Mouse (Mus musculus): ENCODE results near the gene Cmss1. TPM values are rescaled to one million over a fixed set of nuclear protein-coding genes. Genes with fewer than 3 reads are reported as not detected.

Gene Cmss1
- total RNA-seq, 2 experiments from 2014 or later = 16.6 to 18.9 TPM

DNA sequence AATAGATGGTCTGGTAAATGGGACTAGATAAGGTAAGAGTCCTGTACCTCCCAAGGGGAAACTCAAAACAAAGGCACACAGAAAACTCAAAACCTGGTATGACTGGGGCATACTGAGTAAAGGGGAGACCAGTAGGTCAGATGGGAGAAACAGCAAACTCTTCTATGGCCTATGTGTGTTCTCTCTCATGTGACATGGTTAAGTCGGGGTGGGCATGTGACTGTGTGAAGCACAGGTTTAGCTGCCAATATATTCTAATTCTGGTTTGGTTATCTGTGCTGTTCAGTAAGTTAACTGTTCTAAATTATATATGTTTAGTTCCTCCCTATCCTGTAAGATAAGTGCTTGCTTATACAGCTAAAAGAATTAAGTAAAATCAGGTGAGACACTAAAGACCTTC is 46.5 kb downstream of the Cmss1 start:
- DNase-seq (ENCODE audit: low spot score in 2 of 2) = no peak

DNA sequence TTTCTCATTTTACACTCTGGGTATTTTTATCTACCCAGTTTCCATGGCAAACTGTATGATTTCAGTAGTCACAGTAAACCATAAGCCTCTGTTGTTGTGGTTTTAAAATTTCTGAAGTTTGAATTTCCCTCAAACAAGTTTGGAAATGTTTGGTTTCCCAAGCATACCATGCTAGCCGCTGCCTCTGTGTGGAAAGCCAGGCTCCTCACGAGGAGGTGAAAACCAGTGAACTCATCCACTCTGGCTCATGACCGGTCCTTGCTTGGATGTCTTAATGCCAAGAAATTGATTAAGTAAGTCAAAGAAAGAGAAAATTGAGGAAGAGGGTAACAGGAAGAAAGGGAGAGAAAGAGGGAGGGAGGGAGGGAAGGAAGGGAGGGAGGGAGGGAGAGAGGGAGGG is 48.4 kb downstream of the Cmss1 start:
- DNase-seq (ENCODE audit: low spot score in 2 of 2) = no peak

DNA sequence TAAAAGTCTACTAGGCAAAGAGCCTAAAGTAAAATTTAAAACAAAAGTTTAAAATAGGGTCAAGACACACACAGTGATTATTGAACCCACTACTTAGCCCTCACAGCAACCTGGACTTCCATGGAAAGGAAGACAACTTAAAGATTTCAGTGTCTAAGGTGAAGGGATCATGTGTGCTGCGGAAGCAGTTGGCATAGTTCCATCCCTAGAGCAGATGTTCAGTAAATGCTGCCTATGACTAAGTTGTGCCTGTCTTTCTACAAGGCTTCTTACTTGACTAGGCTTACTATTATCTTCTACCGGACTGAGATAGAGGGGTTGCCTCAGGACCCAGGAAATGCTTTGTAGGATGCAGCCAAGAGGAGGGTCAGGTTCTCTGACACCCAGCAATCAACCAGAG is 50.4 kb downstream of the Cmss1 start:
- DNase-seq (ENCODE audit: low spot score in 2 of 2) = no peak

DNA sequence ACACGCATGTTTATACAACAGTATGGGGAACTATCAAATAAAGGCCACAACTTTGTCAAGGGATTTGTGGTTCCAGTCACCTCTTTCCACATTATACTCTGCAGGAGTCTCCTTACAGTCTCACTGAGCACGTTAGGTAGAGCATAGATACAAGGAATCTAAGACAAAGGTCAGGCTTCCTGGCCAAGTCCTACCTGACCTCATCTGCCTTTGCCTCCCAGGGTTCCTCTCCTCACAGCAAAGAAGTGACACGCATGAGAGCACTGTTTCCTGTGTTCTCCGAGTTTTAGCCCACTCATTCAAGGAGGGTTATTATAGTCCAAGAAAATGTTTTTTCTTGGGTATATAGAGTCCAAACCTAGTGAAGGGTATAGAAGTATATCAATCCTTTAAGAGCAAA is 51.0 kb downstream of the Cmss1 start:
- DNase-seq (ENCODE audit: low spot score in 2 of 2) = no peak

DNA sequence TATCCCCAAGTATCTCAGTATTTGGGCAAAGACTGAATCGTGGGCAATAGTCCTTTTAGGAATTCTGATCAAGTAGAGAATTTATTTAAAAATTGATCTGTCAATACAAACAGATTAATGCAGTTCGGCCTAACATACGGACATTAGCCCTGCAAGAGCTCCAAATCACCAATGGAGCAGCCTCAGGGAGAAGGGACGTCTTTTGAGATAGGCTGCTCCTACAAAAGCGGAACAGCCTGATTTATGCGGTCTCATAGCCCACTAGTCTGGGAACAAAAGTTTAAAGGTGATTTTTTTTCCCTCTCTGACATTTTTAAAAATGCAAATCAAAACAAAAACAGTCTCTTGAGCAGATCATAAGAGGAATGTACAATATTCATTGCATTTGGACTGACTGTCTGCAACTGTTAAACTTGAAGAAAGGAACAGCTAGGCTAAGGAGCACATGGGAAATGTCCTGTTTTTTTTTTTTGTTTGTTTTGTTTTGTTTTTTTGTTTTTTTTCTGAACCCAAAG is 51.7 kb downstream of the Cmss1 start:
- no peak for DNase-seq (ENCODE audit: low spot score in 2 of 2)

DNA sequence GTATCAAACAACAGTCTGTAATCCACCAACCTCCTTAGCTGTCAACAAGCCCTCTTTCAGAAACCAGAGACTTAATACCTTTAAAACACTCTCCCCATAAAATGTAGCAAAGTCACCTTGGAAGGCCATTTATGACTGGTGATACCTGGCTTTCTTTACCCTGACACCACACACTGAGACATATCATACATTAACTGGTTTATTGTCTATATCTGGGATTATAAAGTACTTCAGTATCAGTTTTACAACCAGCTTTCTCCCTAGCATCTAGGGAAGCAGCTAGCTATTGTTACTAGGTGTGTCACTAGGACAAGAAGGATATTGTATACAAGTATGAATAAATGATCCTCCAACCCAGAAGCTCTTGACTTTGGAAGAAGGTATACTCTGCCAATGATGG is 53.4 kb downstream of the Cmss1 start:
- no peak for DNase-seq (ENCODE audit: low spot score in 2 of 2)

DNA sequence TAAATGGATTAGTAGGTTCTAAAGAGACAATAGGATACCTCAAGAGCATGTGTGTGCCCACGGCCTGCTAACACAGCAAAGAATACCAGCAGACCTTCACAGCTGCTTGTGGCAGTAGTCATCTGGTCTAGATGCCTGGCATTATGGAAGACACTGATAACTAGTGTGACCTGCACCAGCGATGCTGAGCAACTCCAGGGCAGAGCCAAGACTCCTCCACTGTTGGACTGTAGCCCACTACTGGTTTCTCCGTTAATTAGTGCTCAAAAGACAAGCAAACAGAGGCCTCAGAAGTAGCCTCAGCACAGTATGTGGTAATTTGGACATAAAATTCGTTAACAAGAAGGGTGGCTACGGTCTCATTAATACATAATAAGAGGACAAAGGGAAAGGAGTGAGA is 54.0 kb downstream of the Cmss1 start:
- DNase-seq (ENCODE audit: low spot score in 2 of 2) = no peak

DNA sequence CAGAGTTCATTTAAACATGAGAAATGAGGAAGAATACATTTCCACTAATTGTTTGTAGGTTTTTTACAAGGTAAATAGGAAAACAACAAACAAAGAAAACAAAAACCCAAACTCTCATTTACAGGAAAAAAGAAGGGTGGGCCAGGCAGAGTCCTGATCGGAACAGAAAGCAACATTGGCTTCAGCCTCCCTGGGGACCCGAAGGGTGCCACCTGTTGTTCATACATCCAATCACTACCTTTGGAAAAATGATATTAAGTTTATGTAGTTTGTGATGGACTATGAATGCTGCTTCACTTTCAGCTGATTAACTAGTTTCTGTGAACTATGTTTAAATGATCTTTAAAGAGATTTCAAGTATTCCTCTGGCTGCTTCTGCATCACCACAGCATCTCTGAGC is 55.0 kb downstream of the Cmss1 start:
- no peak for DNase-seq (ENCODE audit: low spot score in 2 of 2)

DNA sequence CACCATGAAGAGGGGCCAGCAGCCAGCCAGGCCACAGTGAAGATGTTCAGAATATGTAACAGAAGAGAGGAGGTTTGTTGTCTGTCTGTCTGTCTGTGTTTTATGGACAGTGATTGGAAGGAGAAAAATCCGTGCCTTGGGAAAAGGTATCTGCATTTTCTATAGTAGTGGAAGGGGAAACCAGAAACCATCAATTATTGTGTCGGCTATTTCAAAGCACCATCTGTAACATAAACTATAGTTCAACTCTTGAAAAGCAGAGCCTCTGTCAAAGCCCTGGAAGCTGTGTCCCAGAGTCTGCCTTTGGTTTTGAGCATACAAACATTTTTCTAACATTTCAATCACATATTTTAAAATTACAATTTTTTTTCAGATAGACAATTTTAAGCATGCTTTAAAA is 55.8 kb downstream of the Cmss1 start:
- no peak for DNase-seq (ENCODE audit: low spot score in 2 of 2)

DNA sequence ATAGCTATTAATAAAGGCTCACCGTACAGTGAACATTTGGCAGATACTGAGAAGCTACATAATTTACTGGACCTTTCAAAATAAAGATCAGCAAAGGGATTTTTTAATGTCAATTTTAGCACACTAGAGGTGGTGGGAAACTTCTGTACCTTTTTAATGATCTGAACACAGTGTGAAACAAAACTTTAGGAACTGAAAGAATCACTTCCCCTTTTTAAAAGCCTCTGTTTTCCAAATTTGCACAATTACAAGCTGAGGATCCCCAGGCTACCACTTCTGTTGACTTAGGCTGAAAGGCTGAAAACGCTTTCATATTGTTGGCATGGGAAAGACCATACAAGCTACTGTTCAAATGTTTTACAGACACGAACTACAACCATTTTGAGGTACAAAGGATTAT is 56.6 kb downstream of the Cmss1 start:
- DNase-seq (ENCODE audit: low spot score in 2 of 2) = no peak

DNA sequence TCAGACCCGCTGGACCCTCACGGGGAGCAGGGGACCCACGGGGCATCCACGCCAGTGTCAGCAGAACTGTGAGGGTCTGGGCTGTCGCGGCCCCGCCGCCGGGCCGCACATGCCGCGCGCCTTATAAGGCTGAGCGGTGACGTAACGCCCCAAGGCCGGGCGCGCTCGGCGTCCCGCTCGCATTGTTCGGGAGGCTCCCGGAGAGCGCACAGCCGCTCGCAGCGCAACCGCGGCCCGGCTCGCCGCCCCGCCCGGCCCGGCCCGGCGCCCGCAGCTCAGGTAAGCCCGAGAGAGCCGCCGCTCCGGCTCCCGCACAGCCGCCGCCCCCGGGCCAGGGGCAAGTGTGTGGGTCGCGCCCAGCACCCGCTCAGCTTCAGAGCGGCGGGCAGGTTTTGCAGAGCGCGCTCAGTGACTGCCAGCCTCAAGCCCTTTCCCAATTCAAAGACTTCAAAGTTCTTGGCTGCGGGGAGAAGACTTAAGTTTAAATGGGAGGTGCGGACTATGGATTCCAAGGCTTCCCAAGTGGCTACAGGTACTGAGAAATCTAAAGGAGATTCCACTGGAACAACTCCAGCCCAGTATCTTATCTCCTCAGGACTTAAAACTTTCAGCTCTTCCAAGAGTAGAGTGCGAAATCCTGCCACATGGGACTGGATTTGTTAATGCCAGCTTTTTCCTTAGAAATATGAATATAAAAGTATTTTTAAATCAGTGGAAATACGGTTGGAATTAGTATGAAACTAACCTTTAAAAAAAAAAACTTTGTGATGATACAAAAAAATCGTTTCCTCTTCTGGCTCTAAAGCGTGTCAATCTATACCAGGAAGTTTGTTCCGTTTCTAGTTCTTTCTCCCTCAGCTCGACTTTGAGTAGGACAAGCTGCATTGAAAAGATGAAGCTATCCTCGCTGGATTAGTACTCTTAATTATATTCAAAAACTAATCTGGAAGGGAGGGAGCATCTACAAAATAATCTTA is 57.3 kb downstream of the Cmss1 start:
- DNase-seq (ENCODE audit: low spot score in 2 of 2) = peak; percentile 66 to 82

DNA sequence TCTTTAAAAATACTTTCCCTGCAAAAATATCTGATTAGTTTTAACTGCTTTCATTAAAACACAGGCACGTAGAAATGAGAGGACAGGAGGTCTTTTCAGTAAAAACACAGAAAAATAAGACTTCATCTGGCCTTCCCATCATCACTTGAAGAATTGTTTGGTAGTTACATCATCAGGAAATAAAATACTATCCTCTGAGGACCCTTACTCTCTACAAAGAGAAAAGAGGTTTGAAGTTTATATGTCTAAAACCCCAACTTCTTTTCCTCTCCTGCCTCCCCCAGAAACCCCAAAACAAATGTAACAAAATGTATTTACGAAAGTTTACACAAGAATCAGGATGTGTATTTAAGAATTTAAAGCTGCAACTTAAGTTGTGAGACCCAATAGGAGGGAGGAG is 58.1 kb downstream of the Cmss1 start:
- no peak for DNase-seq (ENCODE audit: low spot score in 2 of 2)

DNA sequence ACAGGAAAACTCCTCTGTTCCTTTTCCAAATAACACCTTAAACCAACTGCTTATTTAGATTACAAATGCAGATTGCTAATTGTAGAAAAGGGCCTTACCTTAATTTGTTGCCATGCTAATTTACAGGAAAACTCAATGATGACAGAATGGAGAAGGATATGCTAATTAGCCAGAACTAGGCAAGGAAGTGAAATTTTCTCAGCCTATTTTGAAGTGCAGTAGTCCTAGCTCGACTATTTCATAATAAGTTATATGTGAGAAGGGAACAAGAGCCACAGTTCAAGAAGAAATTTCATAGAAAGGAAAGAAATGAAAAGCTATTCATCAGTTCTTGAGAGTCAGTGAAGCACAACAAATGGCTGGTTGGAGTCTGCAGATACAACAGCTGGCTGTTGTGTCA is 60.3 kb downstream of the Cmss1 start:
- DNase-seq (ENCODE audit: low spot score in 2 of 2) = no peak

DNA sequence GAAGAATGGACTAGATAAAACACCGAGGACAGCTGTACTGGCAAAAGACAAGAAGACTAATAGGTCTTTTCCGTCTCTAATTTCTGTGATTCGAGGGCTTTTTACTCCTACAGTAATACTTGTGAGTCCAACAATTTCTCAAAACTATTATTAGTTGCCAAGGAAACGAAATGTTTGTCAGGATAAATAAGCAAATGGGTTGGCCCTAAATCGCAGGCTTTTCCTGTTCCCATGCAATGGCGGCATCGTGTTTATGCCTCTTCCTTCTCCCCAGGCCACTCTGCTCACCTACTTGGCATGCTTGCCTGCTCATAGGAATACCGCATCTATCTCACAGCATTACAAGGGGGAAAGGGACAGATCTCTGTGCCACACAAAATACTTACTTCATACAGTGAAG is 62.2 kb downstream of the Cmss1 start:
- DNase-seq (ENCODE audit: low spot score in 2 of 2) = no peak

DNA sequence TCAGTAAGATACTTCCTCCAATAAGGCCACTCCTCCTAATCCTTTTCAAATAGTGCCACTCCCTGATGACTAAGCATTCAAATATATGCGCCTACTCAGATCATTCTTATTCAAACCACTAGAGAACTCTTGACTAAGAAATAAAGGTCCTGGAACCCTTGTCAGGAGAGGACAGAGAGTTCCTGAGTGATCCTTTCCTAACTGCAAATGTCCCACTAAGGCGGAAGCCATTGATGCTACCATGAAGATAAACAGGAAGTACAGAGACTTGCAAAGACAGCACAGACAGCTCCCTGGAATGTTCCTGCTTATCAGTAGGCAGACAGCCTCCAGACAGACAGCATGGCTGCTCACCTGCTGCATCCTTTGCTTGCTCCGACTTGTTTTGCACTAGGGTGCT is 63.4 kb downstream of the Cmss1 start:
- DNase-seq (ENCODE audit: low spot score in 2 of 2) = no peak

DNA sequence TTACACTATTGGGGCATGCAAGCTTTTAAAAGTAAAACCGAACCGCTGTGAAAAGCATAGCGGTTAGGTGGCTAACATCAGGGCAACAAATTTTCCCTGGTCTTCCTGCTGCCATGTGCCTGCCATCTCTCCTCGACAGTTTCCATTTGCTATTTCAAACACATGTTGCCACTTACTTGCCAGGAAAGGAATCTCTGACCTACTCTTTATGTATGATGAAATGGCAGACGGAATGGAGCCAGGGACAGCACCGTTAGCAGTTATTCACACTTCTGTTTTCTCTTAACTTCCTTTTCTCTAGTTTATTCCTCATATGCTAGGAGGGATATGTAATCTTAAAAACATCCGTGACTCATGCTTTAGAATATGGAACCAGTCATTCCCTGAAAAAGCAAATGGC is 70.2 kb downstream of the Cmss1 start:
- no peak for DNase-seq (ENCODE audit: low spot score in 2 of 2)

DNA sequence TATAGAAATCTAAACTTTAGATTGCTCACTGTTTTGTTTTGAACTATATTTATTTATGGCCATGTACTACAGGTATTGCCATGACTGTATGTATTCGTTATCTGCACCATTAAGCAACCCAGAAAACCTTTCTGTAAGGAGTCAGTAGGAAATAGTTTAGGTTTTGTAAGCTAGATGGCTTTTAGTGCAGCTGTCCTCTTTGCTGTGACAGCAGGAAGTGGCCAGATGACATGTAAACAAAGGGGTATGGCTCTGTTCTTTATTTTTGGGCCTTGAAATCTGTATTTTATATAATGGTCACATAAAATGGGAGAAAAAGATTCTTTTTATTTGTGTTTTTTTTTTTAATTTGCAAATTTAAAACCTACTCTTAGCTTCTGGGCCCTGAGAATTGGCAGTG is 71.9 kb downstream of the Cmss1 start:
- no peak for DNase-seq (ENCODE audit: low spot score in 2 of 2)

DNA sequence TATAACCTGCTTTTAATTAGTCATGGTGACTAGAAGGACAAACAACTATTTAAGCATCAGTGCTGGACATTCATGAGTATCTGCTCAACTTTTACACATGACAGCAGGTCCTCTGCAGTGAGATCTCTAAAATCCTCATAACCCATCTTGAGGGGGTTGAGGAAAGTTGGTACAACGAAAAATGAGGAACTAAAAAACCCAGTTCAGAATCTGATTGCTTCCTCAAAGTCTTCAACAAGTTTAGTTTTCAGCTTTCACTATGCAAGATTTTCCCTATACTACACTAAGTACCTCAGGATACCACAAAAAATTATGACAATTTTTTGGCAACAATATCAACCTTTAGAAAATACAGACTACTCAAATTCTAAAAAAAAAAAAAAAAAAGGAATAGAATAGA is 72.3 kb downstream of the Cmss1 start:
- no peak for DNase-seq (ENCODE audit: low spot score in 2 of 2)

DNA sequence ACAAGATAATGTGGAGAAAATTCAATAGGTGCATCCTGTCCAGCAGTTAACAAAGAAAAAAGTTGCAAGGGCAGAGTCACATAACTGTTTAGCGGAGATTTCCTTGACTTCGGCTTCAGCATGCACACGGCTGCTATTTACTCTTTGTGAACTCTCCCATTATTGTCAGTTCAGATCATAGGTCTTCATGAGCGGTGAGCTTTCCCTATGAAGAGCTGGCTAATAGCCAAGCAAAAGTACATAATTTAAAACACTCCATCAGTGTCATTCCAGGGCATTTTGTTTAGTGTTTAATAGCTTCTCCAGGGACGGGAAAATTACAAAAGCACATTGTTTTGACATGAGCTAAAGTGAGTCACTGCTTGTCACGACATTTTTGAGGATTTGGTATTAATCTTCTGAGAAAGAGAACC is 74.6 kb downstream of the Cmss1 start:
- DNase-seq (ENCODE audit: low spot score in 2 of 2) = no peak

DNA sequence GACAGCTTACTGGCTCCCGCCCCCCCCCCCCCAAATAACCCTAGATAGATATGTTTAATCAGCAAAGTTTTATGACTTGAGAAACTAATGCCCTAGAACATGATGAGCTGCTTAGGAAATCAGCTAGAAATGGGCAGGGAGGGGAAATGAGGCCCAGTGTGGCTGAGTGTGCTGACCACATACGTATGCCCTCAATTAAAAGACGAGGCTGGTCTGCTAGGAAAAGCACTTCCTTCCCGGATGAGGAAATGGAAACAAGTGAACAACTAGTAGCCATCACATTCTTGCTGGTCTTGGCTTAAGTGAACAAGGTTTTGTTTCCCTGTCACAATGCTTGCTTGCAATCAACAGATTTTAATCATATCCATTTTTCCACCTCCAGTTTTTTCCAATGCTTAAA is 76.1 kb downstream of the Cmss1 start:
- no peak for DNase-seq (ENCODE audit: low spot score in 2 of 2)

DNA sequence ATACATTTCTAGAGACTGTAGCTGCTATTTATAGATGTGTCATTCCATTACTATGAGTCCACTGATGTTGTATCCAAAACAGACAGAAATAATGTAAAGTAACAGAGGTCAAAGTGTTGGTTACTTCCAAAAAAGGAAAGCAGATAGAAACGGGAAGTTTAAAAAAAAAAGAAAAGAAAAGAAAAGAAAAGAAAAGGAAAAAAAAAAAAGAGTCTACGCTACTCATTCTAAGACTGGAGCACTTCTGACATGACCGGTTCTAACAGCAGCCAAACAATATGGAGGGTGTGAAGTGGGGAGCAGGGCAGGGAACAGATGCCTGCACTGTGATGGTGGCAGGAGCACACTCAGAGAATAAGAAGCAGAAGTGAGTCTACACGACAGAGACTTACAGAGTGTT is 78.2 kb downstream of the Cmss1 start:
- no peak for DNase-seq (ENCODE audit: low spot score in 2 of 2)

DNA sequence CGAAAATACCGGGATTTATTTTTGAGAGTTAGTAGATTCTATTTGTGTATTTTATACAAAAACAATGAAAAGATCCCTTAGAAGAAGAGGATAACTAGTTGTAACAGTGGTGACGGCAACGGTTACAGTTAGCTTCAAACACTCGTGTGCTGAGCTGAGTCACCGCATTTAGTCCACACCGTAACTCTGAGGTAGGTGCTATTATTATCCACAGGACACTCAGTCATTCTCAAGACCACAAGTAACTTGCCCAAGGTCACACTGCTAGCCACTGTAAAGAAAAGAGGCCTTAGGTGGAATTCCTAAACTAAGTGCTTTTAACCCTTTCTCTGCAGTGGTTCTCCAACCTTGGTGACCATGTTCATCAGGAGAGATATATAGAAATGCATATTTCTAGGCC is 79.8 kb downstream of the Cmss1 start:
- no peak for DNase-seq (ENCODE audit: low spot score in 2 of 2)

DNA sequence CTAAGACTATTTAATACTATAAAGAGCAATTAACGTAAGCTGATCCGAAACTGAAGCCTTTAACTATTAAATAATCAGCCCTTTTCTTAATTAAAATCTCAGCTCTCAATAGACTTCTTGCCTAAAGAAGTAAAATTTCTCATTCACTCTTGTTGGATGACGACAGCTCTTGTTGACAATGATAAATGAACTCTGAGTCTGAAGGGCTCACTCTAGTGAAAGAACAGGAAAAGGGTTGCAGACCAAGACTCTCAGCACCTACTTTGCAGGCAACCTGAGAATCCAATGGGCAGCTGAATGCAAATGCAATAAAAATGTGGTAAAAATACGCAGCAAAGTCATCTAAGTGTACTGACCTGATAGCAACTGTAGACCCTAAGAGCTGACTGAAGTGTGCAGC is 81.2 kb downstream of the Cmss1 start:
- no peak for DNase-seq (ENCODE audit: low spot score in 2 of 2)

Data from gastrocnemius, postnatal 4 days (tissue).